Mouse (Mus musculus): ENCODE data around the gene Nmnat3.

The Nmnat3 gene

DNA sequence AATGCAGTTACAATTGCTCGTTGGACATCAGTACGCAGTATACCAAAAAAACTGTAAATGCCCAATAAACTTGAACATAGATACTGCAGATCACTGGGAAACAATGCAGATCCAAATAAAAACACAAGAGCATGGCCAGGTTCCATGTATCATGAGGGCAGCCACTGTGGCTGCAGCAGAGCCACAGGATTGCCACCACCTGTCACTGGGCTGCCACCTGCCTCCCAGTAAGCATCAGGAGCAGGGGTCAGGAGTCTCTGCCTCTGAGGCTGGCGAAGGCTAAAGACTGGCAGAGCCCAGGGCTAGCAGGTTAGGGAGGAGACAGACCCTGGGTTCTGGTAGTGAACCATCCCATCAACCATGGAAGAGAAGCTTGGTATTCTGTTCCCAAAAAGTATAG is 67.7 kb downstream of the Nmnat3 start:
- no peak for DNase-seq (ENCODE audit: low spot score)

DNA sequence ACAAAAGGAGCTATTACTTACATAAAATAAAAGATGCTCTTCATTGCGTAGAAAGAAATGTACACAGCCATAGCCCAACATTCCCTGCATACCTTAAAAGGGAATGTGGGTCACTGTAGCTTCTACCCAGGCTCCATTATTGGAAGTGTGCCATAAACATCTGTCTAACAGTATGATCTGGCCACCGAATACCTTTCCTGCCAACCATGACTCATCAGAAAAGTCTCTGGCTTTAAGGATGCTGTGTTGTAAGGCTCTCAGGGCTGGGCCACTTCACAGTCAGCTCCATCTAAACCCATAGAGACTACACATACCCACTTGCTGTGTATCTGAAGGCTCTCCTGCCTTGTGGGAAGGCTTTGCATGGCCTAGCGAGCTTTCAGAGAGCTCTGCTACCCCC is 73.8 kb downstream of the Nmnat3 start:
- DNase-seq (ENCODE audit: low spot score) = no peak

DNA sequence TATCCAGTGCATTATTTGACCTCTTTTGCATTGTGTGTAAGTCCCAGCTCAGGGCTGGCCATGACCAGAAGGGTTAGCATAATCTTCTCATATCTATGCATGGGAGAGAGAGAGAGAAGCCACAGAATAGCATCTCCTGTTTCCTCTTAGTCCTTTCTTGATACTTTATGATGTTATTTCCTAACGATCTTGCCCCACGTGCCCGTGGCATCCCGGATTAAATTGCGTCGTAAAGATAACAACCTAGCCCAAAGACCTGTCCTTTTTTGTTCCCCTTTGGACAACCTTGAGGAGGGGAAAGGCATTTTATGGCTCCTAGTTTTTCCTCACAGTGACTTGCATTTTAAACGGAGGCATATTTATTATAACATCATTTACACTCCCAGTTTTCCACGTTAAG is 78.8 kb downstream of the Nmnat3 start:
- no peak for DNase-seq (ENCODE audit: low spot score)

DNA sequence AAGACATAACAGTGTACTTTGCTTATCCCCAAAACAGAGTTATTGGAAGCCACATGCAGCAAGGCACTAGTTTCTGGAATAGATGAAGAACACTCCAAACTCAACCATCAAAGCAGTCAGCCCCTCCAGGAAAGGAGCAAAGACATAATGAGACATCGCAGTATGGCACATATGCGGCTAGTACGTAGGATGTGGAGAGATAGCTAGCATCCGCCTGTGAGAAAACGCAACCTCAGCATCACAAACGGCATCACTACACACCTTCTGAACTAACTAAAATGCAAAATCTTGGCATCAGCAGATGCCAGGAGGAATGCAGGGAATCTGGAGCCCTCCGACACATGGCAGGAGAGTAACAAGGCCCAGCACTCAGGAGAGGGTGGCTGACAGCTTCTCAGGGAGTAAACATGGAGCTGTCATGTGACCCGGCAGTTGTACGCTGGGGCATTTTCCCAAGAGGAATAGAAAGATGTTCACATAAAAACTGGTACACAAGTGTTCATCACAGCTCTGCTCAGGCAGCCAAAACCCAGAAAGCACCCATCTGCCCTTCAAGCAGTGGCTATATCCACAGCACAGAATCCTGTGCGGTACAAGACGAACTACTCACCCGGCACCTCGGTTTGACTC is 80.2 kb downstream of the Nmnat3 start:
- no peak for DNase-seq (ENCODE audit: low spot score)

DNA sequence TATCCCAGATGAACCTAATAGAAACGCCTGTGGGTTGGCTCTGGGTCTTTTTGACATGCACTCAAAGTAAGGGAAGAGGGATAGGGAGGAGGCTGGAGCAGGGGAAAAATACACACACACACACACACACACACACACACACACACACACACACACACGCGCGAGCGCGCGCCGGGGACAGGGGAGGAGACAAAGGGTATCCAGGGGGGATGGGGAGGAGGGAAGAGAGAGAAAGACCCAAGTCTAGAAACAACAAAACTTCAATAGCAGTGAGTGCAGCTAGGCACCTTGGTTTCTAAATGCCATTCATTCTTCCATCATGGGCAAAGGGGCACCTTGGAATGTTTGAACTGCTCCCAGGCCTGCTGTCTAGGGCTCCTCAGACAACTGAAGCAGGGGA is 82.5 kb downstream of the Nmnat3 start:
- DNase-seq (ENCODE audit: low spot score) = no peak

DNA sequence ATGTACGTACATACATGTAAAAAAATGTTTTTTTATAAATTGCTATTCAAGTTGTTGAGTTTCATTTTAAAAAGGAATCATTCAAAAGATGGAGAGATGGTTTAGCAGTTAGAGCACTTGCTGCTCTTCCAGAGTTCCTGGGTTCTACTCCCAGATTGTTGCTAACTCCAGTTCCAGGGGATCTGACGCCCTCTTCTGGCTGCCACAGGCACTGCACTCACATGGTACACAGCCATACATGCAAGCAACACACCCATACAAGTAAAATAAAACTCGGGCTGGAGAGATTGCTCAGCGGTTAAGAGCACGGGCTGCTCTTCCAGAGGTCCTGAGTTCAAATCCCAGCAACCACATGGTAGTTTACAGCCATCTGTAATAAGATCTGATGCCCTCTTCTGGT is 86.1 kb downstream of the Nmnat3 start:
- no peak for DNase-seq (ENCODE audit: low spot score)

DNA sequence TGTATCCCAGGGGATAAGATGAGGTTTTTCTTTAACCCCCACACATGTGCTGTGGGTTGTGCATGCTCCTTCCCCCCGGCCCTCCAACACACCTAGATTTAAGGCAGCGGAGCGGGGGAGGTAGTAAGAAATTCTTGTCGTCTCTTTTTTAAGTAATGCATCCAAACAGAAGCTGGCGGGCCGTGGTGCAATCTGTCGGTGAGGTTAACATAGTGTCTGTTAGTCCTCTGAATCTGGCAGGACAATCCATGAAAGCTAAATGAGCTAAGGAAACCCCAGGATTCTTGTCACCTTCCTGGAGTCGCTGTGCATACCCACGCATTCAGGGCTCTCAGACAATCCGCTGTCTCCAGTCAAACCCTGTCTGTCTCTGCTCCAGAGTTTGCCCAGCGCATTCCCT is 87.7 kb downstream of the Nmnat3 start:
- no peak for DNase-seq (ENCODE audit: low spot score)

DNA sequence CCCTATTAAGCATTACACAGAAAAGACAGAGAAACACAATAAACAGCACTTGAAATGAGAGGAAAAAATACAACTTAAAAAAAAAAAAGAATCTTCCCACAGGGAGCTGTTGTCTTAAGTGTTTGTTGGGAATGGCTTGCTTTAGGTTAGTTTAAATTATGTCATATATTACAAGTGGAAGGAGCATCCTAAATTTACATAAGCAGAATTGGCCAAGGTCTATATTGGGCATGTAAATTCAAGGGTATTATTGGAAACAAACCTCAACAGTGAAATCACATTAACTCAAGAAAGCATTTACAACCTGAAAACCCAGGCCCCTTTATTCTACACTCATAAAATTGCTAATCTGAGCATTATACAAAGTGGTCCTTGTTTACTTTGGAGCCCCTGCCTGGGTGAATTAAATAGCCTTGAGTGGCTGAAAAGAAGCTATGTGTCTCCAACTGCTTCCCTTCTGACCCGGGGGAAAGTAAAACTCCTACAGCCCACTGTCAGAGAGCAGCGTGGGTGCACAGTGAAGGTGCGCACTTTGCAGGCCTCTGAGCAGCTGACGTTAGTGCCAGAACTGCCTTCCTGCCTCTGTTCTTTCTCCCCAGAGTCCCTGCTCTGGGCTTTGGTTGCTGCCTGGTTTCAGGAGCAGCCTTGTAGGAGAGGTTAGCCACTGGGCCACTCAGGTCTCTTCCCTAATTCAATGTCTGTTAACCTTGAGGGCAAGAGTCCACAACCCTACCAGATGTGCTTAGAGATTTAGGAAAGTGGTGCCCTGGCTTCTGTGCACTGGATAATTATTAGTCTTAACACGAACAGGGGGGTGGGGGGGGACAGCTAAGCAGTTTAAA is 88.3 kb downstream of the Nmnat3 start:
- no peak for DNase-seq (ENCODE audit: low spot score)

DNA sequence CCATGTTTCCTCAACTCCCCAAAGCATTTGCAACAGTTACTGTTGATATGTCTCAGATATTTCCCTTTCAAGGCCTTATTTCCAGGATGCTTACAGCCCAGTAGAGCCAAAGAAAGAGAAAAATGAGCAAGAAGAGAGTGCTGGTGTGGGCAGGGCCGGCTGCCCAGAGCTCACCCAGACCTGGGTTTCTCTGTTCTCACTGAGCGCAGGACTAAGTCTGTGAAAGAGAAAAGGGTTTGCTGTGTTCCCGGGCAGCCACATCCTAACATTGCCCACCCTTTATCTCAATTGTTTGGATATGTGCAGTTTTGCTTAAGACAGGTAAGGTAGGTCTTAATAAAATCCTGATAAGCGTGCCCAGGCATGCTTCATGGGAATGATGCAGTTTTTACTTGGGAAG is 92.5 kb downstream of the Nmnat3 start:
- no peak for DNase-seq (ENCODE audit: low spot score)

DNA sequence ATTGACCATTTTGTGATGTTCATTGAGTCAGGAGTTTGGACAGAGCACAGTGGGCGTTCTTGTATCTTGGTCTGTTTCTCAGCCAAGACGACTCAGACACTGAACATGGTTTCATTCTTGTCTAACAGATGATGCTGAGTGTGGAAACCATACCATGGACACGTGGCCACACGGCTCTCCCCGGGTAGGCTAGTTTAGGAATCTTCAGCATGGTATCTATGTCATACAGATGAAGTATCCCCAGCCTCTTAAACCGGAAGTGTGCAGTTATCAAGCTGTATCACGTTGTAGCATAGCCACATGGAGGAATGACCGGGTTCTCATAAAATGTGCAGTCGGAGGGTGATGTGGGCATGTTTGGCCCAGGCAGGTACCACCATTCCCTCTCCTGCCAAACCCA is 93.4 kb downstream of the Nmnat3 start:
- no peak for DNase-seq (ENCODE audit: low spot score)

DNA sequence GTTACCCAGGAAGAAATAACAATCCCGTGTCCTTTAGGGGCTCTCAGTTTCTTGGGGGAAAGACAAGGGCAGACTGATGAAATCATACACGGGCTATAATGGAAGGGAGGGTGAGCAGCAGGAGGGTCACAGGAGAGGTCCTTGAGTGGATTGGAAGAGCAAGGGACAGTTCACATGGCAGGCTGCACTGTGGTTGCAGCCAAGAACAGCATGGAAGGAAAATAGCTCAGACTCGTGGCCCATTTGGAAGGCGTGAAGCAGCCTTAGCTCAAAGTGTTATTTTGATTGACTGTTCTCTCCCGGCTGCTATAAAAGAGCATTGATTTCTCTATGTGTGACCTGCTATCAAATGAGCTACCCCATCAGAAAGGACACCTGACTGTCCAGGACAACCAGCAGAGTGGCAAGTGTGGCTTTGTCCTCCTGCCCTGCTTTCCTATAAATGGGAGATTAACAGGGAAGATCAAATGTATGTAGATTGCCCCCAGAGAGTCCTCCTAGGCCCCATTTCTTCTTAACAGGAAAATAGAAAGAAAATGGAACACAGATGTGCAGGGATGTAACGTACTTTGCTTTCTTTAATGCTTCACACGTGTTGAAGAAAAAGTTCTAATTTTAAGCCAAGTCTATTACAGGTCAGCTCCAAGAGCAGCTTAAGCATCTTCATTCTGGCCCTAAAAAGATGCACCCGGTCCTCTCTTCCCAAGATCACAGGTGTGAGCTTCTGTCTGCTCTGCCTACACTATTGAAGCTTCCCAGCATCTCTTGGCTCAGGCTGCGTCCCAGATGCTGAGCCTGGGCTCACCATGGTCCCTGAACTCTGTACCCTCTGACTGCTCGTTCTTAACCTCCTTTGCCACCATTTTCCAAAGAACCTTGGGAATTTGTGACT is 100.8 kb downstream of the Nmnat3 start:
- DNase-seq (ENCODE audit: low spot score) = no peak

DNA sequence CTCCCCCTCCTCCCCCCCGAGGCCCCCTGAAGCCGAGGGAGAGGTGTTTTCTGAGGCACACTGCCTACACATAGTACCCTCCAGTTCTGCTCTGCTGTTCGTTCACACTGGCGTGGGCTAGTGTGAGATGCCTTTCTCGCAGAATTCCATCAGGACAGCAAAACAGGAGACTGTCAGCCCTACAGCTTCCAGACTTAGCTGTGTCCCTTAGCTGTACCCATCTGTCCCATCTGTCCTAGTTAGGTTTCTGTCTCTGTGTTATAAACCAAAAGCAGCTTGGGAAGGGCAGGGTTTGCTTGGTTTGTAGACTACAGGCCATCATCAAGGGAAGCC is 101.4 kb downstream of the Nmnat3 start:
- DNase-seq (ENCODE audit: low spot score) = no peak

DNA sequence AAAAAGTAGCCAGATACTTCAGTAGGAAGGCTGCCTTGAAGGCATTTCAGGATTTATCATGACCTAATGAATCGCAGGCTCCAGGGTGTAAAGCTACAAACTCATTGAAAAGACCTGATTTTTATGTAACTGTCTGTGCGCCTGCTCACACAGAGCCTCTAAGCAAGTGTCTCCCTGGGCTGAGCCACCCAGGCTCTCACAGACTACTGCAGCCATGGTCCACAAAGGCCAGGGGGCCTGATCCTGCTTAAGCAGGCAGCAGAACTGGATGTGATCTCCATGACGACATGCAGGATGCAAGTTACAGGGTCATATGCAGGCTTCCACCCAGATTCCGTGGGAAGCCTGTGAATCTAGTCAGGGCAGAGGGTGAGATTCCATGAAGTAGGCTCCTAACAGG is 106.3 kb downstream of the Nmnat3 start:
- DNase-seq (ENCODE audit: low spot score) = no peak

DNA sequence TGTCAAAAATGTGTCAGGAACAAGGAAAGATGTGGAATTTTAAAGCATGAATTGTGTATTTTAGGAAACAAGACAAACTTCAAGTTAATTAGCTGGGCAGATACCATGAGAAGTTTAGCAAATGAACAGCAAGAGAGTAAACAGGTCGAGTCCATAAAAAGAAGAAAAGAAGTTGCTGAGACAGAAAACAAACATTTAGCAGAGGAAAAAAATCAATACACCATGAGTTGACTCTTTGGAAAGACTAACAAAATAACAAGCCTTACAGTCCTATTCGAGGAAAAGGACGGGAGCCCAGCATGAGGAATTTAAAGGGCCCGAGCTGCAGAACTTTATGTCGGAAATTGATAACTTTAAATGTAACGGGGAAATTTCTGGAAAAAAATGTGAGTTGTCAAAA is 110.0 kb downstream of the Nmnat3 start:
- DNase-seq (ENCODE audit: low spot score) = no peak

DNA sequence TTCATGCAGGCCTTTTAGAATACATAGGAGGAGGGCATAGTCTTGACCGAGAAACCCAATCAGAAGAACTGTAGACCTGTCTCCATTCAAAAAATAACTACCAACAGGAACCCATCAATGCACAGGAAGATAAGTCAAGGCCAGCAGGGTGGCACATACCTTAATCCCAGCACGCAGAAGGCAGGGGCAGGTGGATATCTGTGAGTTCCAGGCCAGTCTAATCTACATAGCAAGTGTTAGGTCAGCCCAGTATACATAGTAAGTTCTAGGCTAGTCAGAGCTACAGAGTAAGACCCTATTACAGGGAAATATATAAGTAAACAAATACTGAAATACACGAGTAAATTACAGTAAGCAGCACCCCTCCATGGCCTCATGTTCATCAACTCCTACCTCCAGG is 110.6 kb downstream of the Nmnat3 start:
- no peak for DNase-seq (ENCODE audit: low spot score)

DNA sequence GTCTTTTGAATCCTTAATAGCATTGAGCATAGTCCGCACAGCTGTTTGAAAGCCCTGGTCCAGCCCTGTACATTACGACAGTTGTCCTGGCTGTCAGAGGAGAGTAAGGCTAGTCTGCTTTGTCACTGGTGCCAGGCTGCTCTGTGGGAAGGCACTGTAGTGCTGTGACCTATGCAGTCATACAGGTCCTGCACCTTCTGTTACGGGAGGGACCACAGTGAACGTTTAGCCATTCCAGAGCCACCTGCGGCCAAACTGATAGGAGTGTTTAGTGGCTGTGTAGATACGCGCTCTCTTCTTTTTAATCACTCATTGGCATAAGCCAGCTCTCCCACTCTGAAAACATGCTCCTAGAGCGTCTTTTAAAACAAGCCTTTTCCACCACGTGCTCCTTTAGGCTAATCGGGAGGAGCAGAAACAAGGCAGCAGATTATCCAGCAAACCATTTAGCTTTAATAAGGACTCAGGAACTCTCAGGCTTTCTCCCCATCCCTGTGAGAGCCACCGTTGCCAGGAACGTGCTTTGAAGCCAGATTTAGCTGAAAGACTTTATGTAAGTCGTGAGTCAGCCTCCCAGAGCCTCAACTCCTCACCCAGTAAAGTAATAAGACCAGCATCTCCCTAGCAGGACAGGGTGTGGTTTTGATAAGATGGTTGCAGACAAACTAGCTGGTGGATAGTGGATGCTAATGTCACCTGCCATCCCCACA is 113.1 kb downstream of the Nmnat3 start:
- no peak for DNase-seq (ENCODE audit: low spot score)

DNA sequence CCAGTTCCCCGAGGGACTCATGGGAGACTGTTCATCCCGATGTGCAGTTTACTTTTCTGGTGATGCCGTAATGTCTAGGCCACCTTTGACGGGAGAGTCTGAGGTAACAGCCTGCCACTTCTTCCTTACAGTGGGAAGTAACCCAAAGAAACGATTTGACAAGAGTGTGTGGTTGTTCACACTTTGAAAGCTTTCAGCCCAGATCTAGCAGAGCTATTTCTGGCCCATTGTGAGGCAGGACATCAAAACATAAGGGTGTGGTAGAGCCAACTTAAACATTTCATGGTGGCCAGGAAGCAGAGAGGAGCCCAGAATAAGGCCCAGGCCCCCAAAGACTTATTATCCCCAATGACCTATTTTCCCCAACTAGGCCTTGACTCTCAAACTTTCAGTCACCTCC is 114.4 kb downstream of the Nmnat3 start:
- DNase-seq (ENCODE audit: low spot score) = no peak

DNA sequence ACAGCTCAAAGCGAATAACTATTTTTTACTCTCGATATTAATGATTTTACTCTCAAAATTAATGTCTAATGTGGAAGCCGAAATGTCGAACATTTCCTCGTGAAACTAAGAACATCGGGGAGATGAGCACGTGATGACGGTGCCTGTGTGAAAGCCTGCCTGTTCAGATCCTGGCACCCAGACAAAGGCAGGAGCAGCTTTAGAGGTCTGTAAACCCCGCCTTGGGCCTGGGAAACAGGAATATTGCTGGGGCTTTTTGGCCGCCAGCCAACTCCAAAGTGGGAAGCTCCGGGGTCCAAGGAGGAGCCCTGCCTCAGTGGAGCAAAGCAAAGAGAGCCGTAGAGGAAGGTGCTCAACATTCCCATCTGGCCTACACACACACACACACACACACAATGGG is 120.5 kb downstream of the Nmnat3 start:
- no peak for DNase-seq (ENCODE audit: low spot score)

DNA sequence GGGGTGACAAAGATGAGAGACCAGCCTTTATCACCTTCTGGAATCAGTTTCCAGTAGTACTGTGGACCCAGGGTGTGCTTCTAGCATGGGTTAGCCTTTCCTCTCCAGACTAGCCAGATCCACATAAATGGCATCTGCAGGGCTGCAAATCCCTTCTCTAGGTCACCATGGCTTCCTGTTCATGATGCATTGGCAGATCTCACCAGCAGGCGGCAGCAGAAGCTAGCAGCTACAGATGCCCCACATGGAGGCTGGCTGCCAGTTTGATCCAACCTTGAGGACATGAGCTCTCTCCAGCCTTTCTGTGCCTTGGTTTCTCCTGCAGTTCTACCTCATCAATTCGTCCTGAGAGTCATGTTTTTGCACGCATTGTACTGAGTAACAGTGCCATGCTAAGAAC is 121.9 kb downstream of the Nmnat3 start:
- peak; percentile 8 for DNase-seq (ENCODE audit: low spot score)

DNA sequence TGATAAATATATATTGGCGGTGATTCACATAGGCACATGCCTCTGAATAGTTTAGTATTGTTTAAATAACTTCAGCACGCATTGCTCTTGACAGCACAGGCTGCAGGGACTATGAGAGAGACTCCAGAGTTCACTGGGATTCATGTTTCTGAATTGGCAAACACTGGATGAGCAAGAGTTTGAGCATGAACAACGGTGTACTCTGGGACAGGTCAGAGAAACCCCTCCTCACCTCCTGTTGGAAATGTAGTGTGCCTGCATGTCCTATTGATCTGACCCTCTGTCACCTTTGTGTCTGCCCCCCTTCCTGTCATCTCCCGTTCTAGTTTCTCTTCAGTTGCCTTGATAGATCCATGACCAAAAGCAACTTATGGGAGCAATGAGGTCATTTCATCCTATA is 128.2 kb downstream of the Nmnat3 start:
- DNase-seq (ENCODE audit: low spot score) = no peak

DNA sequence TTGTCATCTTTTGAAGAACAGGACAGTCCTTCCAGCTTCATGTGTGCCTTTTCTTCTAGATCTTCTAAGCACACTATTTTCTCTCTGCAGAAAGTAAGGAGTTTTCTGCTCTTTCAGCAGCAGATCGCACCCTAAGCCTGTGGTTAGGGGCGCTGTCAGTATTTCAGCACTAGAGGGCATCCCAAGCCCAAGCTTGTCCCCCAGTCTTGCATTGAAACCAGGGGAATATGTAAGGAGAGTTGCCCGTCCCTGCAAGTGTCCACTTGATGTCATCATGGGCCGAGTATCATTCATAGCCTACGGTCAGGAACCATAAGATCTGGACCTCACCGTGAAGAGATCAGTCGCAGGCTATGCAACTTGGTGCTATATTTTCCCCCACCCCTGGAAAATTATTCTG is 130.7 kb downstream of the Nmnat3 start:
- DNase-seq (ENCODE audit: low spot score) = no peak

DNA sequence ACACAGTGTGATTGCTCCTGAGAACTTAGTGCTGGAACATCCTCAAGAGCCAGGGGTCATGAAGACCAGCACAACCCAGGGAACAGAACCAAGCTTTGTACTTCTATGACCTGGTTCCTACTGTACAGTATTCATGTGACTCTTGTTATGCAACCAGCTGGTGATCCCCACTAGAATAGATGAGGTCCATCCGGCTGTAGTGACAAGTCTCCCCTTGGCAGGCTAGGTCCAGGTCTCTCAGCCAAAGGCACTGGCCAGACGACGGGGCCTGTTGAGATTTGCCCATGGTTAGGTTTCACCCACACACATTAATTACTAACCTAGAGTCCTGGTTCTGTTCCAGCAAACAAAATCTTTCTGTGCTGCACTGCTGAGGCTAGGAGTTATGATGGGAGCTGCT is 131.1 kb downstream of the Nmnat3 start:
- DNase-seq (ENCODE audit: low spot score) = no peak

Data from MN1 (cell line).